Mouse (Mus musculus) heart, postnatal 0 days (tissue): ENCODE measurements around the gene Abi2.

Experiments
- CTCF ChIP-seq: IDR thresholded peaks from 2 replicates; pipeline ENCODE4 v1.5.1; 2016; ENCODE audit warnings: antibody characterized with exemption, control low read depth, low read depth
- EP300 ChIP-seq: IDR thresholded peaks from 2 replicates; pipeline ENCODE4 v1.6.1; 2016; ENCODE audit warnings: antibody characterized with exemption, low read depth

DNA sequence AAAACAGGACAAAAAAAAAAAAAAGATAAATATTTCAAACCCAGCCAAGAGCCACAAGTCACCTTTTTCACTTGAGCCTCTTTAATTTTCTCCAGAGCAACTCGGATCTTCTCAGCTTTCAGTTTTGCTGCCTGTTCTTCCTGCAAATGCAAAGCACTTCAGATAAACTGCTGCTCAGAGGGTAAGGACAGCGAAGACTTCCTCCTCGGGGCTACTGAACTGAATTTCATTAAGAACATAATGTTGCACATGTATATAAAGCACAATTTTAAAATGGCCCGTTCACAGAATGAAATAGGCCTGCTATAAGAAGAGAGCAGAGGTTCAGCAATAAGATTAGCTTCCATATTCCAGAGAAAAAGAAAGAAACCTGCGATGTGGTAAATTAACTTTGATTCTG, 94.0 kb downstream of the Abi2 start:
- no peak for TF ChIP-seq EP300
- TF ChIP-seq CTCF = no peak
